Mouse (Mus musculus): Measurements from ENCODE around the gene Gltp. TPM values are rescaled to one million over a fixed set of nuclear protein-coding genes. Genes with fewer than 3 reads are reported as not detected.
A peak's percentile ranks its signal among the peaks of the same experiment; 100 is the strongest.

The Gltp gene
- total RNA-seq, 2 experiments from 2014 or later: 10.8 to 13.5 TPM

DNA sequence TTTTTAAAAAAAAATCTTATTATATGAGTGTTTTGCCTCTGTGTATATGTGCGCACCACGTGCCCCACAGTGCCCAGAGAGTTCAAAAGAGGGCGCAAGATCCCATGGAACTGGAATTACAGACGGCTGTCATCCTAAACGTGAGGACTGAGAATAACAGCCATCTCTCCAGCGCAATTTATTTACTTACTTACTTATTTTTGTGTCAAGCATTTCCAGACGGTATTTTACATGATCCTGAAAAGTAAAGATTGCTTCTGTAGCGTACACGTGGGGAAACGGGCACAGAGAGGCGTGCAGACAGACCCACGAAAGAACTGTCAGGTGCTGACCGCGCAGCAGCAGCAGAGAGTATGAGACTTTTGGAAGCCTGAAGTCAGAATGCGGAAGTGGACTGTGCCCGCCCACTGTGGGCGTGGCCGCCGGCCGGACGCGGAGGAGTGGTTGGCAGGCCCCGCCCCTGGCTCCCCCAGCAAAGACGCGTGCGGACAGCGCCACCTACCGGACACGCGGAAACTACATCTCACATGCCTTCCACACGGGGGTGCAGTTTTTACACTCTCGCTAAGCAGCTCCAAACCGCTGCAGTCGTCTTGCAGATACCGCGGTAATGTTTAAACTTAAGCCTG lies 23.4 kb downstream of the Gltp start:
- peak; percentile 97 for DNase-seq
- intact Hi-C loops (cut with DNase I; ENCODE audit: low total_unique reads): loop anchor here (2.0 kb wide), 1 partner anchor 29 kb away; no protein-coding TSS in a partner anchor

DNA sequence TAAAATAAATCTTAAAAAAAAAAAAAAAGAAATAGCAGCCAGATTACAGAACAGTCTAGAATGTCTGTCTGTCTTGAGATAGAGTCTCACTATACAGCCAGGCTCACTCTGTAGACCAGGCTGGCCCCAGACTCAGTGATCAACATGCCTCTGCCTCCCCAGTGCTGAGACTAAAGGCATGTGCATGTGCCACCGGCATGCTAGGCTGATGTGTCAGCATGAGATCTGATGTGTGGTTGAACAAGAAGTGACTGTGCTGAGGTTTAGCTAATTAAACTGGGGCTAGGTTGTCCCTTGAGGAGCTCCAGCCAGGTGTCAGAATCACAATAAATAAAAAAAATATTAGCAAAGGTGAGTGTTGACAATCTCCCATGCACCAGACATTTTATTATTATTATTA lies 24.1 kb downstream of the Gltp start:
- intact Hi-C loops (cut with DNase I; ENCODE audit: low total_unique reads): loop anchor here (2.0 kb wide), 1 partner anchor 28 kb away; no protein-coding TSS in a partner anchor

DNA sequence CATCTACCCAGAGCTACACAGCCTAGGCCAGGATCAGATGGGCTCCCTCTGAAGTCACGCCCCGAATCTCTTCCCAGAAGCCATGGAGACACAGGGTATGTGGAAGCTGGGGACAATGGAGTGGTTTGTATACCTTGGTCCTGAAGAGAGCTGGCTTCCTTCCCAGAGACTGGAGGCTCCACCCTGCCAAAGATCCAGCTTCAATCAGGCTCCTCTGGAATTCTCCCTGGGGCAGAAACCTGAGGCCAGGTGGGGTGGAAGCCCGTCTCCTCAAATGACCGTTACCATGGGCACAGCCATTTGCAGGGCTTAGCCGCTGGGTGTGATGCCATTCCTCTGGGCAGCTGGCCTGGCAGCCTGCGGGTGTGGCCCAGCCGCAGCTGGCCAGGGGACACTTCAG lies 26.0 kb downstream of the Gltp start:
- intact Hi-C loops (cut with DNase I; ENCODE audit: low total_unique reads): no loop called here

More for the DNA sequence above, 24.1 kb downstream of the Gltp start:
- DNase-seq: no peak

DNA sequence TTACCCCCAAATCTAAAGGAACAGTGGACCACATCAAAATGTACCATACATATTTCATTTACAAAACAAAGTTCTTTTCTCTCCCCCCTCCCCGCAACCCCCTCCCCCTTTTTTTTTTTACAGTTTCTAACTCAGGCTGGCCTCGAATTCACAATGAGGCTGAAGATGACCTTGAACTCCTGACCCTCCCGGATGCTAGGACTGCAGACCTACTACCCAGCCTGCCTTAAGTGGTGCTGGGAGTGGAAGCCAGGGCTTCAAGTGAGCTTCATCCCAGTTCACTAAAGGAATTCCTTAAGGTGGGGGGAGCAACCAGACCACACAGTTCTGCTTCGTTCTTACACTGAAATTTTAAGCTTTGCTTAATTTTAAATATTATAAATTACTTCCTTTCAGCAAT lies 26.6 kb downstream of the Gltp start:
- DNase-seq: no peak
- intact Hi-C loops (cut with DNase I; ENCODE audit: low total_unique reads): no loop called here

More for the DNA sequence above, 26.0 kb downstream of the Gltp start:
- DNase-seq: peak; percentile 31

DNA sequence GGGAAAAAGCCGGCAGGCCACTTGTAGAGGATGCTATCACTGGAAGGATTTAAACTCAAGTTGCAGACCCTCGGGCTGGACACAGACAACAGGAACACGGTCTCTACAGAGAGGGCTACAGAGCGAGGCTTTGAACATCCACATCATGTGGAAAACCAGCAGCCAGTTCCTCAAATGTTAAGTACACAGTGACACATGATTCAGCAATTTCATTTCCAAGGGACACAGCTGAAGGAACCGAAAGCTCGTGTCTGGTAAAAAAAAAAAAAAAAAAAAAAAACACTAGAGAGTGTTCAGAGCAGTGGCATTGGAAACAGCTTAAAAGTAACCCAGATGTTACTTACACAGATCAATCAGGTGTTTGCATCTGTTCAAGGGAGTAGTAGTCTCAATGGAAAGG lies 29.8 kb downstream of the Gltp start:
- no peak for DNase-seq
- intact Hi-C loops (cut with DNase I; ENCODE audit: low total_unique reads): no loop called here

DNA sequence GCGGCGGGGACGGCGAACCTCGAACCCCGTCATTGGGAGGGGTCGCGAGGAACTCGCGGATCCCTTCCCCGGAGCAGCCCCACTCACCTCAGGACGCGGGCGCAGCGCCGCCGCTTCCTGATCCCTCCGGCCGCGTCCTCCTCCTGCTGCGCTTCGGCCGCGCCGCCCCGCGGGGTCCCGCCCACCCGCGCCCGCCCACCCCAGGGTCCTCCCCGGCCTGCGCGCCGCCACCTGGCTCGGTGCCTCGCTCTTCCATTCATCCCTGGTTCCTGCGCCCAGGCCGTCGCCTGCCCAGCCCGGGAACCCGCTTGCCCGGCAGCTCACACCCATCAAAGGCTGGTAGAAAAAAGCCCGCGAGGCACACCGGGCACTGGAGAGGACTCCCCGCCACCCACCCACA lies 32.5 kb downstream of the Gltp start, which contains the start of gene Trpv4:
Gene Trpv4 (minus strand): TSS at position 167 of the 400 bp plus-strand sequence.
- no peak for DNase-seq
- intact Hi-C loops (cut with DNase I; ENCODE audit: low total_unique reads): no loop called here

DNA sequence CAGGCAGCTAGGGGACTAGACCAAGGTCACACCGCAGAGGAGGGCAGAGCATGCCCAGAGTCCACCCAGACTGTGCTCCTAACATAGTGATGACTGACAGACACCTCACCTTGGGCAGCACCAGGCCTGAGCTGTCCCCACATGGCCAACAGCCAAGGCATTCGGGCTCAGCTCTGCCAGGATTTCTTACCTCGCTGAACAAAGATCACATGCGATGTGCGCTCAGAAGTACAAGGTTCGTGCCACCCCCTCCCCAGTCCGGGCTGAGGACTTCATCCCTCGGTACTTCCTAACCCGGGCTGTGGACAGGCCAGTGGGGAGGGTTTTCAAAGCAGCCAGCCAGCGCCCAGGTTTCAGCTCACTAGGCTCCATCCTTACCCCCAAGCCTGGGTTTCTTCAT lies 33.4 kb downstream of the Gltp start:
- intact Hi-C loops (cut with DNase I; ENCODE audit: low total_unique reads): no loop called here
- no peak for DNase-seq

DNA sequence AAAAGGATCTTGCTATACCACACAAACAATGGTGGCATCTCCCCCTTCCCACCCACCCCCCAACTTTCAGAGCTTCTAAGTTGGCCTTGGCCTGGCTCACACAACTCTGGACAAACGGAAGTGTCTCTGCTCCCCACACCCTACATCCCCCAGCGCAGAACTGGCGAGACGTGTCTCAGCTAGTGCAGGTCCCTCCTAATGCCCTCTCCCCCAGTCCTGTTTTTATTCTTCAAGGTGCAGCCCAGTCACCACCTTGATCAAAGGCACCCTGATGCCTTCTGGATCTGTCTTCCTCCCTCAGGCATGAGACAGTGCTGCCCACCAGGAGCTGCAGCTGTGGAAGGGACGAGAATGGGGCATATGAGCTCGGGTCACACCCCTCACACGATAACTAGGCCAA lies 34.5 kb downstream of the Gltp start:
- DNase-seq: no peak
- intact Hi-C loops (cut with DNase I; ENCODE audit: low total_unique reads): no loop called here

DNA sequence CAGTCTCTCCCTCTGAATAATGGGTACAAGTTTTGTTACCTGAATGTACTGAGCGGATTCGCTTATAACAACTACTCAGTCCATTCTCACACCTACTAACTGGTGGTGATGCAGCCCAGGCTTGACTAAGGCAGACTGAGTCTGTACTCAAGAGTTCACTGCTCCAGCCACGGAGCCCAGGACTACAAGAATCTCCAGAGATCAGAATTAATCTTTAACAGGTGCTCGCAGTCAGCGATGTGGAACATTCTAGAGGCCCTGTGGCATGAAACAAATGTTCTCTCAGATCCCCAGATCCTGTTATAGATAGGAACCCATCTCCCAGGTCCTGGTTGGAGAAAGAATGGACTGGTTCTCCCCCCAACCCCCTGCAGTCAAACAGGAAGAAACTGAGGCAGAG lies 35.1 kb downstream of the Gltp start:
- DNase-seq: no peak
- intact Hi-C loops (cut with DNase I; ENCODE audit: low total_unique reads): no loop called here

DNA sequence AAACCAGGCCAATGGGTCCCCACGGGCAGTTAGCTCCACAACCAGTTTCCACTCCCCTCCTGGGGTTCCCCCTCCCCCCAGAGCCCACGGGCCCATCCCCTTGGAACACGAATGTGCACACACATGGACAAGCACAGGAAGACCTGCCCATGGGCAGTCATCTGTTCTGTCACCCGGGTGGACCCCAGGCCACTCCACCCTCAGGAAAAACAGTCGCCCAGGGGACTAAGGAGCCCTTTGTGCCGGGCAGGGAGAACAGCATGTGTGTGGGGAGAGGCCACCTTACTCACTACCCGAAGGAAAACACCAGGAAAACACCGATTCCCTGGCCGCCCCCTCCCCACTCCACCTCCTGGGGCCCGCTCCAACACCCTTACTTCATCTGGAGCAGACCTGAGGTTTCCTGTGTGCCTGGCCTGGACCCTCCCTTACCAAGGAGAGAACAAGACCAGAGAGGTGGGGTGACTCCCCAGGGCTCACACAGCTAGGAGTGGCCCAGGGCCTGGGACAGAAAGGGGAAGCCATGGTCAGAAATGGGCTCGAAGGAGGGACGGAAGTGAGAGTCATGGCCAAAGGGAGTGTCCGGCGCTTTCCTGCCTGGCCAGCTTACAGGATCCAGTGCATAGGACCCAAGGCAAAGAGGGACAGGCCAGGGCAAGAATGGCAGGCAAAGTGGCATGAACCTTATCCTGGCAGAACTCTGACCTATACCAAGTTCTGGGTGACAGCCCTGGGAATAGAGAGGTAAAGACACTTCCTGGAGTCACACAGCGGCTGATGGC lies 36.9 kb downstream of the Gltp start:
- intact Hi-C loops (cut with DNase I; ENCODE audit: low total_unique reads): no loop called here
- DNase-seq: no peak

DNA sequence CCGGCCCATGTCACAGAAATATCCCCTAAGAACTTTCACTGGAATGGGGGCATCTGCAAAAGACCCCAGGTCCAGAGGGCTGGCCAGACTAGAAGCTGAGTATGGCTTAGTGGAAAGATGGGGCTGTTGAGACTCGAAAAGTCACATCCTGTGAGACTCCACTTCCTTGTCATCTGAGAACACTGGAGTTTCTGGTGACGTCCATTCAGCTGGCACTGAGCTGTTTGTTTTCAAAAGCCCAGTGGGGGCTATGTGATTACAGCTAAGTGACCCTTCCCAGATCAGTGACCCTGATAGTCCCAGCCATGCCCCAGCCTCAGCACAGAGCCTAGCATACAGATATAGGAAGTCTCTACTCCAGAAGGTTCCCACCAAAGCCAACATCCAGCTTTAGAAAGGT lies 39.3 kb downstream of the Gltp start:
- no peak for DNase-seq
- intact Hi-C loops (cut with DNase I; ENCODE audit: low total_unique reads): no loop called here

DNA sequence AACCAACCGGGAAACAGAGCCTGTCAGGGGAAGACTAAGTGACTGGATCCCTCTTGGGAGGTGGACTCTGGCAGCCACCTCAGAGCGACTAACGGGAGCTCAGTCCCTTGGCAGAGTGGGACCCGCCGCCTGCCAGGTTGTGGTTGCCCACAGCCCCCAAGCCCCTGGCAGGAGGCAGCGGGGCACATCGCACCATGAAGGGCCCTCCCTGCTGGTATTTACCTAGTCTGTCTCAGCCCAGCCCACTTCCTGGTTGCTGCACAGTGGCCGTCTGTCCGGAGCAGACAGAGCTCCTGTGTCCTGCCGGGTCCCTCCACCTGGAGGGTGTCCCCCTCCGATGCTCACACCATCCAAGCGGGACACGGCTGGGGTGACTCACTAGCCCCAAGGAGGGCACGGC lies 39.8 kb downstream of the Gltp start:
- DNase-seq: no peak
- intact Hi-C loops (cut with DNase I; ENCODE audit: low total_unique reads): no loop called here

DNA sequence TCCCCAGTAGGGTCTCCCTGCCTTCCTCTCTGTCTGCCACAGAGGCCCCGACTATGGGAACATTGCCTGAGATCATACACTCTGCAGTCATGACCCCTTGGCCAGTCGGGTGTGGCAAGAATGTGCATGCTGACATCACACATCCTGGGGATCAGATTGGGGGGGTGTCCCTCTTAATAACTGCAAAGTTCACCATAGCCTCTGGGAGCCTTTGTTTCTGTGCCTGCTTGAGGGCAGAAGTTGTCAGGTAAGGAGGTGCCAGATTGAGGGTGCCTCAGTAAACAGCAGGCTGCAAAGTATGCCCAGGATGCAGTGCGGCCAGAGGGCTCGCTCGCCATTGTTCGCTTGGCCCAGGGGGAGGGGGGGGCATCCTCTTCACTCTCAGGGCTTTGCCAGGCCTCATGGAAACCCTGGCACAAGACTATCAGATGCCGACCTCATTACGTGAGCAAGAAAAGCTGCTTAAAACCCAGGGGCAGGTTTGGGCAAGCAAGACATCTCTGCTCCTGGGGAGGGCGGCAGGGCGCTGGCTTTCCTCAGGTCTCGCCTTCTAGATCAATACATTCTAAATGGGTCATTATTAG lies 42.0 kb downstream of the Gltp start:
- DNase-seq: no peak
- intact Hi-C loops (cut with DNase I; ENCODE audit: low total_unique reads): no loop called here

DNA sequence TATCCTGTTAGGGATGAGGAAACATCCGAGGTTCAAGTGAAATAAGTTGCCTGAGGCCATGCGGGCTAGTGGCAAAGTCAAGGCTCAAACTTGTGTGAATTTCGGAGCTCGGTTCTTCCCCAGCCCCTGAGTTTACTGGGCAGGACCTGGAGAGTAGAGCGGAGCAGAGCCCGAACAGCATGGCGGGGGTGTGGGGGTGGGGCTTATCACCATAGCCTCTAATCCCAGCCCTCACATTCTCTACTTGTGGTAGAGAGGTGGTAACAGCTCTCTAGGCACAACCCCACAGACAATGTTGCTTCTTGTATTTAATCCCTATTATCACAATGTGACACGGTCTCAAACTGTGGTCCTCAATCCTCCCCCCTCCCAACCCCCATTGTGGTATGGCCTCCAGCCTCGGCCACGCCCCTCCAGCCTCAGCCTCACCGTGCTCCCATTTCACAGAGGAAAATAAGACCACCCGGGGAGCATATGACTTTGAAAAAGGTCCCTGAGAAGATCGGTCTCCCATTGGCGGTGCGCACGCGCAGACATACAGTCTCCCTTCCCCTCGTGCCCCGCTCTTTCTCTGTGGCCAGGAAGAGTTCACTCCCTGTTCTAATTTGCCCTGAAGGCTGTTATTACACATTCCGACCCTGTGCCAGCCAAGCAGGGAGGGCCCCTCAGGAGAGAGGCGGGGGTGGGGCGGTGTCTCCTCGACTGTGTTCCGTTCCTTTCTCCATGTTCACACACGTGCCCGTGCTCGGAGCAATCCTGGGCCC lies 43.4 kb downstream of the Gltp start:
- DNase-seq: no peak
- intact Hi-C loops (cut with DNase I; ENCODE audit: low total_unique reads): no loop called here

DNA sequence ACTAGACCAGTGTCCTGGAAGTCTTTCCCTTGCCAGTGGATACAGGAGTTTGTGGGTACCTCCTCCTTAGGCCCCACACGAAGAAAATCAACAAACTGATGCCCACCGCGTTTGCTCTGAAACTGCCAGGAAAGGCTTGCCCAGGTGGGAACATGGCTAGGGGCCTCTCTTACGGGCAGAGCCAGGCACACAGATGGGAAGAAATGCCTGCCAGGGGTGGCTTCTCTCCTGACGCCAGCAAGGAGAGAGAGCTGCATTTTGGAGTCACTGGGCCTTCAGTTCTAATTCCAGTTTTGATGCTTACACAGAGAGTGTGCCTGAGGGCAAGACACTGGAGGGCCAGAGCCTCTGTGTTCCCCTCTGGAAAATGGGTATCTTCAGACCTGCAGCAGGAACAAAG lies 44.9 kb downstream of the Gltp start:
- no peak for DNase-seq
- intact Hi-C loops (cut with DNase I; ENCODE audit: low total_unique reads): no loop called here

DNA sequence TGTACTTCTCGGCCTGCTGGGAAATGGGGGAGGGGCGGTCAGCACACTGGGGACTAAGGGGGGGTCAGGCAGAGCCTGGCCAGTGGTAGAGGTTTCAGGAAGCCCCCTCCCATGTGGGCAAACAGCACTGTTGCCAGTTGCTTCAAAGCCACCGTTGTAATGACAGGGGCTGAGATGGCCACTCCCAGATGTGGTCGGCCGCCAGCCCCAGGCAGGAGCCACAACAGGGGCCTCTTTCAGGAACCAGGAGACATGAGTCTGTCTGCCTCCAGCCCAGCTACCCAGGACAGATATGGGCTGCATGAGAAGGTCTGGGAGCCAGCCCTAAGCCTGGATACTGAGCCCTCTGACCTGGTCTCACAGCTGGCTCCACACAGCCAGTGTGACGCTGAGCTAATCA lies 45.9 kb downstream of the Gltp start:
- DNase-seq: no peak
- intact Hi-C loops (cut with DNase I; ENCODE audit: low total_unique reads): no loop called here

DNA sequence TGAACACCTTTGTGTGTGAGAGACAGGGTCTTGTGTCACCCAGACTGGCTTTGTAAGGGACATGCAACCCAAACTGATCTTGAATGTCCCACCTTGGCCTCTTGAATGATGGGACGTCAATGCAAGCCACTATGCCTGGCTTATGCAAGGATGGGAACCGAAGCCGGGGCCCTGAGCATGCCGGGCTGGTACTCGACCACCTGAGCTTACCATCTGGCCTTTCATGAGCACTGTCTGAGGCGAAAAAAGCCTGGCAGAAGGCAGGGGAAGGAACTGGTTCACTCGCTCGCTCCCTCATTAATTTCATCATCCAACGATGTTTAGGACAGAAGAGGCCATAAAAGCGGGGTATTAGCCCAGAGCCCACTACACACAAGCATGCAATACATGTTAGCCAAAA lies 50.0 kb downstream of the Gltp start:
- no peak for DNase-seq
- intact Hi-C loops (cut with DNase I; ENCODE audit: low total_unique reads): no loop called here

DNA sequence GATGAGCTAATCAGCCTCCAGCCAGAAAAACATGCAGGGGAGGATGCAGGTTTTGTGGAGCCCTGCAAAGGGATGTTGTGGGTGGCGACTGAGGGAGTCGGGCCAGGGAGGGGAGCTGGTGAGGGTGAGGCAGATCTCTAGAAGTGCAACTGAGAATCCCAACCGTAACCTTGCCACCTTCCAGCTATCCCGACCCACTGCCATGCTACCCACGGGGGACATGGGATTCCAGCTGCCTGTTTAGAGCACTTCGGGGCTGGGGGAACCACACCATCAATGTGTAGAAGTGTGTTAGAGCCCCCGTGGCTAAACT lies 51.2 kb downstream of the Gltp start:
- intact Hi-C loops (cut with DNase I; ENCODE audit: low total_unique reads): loop anchor here (2.0 kb wide), 1 partner anchor 27 kb away; no protein-coding TSS in a partner anchor

DNA sequence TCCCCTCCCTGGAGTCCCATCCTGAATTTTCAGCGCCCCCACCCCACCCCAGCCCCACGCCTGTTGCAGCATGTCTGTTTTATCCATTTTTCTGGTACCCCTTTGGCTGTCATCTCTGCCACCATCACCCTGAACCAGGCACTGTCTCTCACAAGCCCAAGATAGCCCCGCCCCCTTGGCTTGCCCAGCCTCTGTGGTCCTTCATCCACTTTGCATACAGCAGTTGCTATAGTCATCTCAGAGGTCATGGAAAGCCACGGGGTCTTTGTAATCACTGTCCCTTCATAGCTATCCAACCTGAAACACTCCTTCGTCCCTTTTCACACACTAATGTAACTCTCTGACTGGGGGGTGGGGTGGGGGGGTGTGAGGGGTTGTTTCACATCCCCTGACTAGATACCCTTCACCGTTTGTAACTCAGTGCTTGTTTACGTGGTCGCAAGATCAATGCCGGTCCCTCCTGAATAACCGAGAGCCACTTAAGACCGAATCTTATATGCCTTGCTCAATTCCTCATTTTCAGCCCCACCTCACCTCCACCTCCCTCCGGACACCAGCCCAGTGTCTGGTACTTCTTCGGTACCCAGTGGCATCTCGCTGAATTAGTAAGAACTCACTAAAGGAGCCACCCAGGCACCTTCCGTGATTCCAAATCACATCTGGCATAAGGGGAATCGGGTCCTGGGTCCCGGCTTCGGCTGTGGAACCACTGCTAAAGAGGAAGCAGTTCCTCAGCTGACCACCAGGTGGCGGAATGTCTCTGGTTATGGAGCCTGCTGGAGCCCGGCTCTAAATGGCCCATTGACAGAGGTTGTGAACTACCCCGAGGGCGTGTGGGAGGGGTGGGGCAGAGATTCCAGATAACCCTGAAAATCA lies 51.8 kb downstream of the Gltp start:
- intact Hi-C loops (cut with DNase I; ENCODE audit: low total_unique reads): loop anchor here (2.0 kb wide), 1 partner anchor 28 kb away; no protein-coding TSS in a partner anchor
- DNase-seq: peak; percentile 87

More for the DNA sequence above, 51.2 kb downstream of the Gltp start:
- no peak for DNase-seq
